Mouse (Mus musculus) adrenal gland, postnatal 36 days (tissue): ENCODE results near the gene Eea1. TPM values are rescaled to one million over a fixed set of nuclear protein-coding genes. Genes with fewer than 3 reads are reported as not detected.

Experiments
- DNase-seq, 2 experiments: peaks; one replicate each; pipeline ENCODE4 v3.0.0; 2021; ENCODE audit warnings: mixed read lengths in 1 of 2
- total RNA-seq, 2 experiments: library from RNA; stranded (reverse); gene quantifications; 2 replicates each; pipeline ENCODE4 v1.2.3; 2021

The Eea1 gene
- total RNA-seq, 2 experiments from 2014 or later, result 27.0 to 42.1 TPM

- no peak for DNase-seq
These were observed 9.0 kb downstream of the Eea1 start for GRCm38 (mm10) chr10:95949410-95949809.

DNA sequence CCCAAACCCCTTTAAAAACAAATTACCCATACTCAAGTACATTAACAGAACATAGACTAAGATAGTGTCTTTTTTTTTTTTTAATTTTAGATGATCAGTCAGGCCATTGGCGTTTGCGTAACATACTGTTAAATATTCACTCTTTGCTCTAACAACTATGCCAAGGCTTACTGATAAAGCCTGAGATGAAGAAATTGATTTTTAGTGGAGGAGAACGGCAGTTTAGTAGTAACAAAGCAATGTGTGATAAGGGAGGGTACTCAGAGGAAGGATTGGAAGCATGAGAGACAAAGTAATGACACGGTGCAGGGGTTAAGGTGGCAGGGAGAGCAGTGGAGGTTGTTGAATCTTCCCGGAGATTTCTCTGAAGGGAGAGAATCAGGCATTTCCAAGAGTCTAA, 9.7 kb downstream of the Eea1 start:
- DNase-seq, result no peak

- DNase-seq, result no peak
These were observed 10.3 kb downstream of the Eea1 start for GRCm38 (mm10) chr10:95950797-95951196.

DNA sequence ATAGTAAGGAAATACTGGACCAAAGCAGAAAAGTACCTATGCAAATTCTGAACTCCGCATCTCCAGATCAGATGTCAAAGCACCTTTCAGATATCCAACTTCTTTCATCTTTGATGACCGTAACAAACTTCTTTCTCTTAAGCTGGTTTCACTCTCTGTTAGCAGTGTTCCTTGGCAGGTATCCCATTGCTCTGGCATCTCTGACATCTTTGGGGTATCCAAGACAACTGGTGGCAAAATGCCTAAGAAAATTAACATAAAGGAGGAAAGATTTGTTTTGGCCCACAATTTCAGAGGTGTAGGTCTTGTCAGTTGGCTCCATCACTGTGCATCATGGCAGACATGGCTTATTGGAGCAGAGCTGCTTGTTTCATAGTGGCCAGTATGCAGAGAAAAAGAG, 10.9 kb downstream of the Eea1 start:
- DNase-seq, result no peak

DNA sequence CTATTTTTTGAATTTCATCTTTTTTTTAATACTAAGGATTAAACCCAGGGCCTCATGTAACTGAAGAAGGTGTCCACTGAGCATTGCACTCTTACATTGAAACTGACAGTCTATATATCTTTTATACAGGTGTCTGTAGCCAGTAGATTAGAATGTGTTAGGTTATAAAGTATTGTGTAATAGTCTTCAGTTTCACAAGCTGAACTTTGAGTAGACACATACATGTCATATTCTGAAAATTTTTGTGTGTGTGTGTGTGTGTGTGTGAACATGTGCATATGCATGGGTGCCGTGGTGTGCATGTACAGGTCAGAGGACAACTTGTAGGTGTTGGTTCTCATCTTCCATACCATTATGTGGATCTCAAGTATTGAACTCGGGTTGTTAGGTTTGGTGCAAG, 16.2 kb downstream of the Eea1 start:
- DNase-seq, result no peak

DNA sequence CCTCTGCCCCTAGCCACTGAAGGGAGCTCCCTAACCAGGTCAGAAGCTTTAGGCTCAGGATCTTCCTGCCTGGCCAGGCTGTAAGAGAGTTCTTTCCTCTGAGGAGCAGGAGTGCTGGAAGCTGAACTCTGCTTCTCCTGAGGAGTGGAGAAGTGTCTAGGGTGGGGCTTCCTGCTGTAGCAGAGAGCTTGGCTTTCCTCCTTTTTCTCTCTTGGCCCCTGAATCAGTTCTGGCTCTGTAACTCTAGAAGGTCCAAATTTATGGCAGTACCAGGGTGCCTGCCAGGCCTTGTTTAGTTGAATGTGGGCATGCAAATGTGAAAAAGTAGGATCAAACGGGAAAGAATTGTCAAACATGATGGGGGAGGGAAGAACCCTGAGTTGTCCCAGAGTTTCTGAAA, 17.1 kb downstream of the Eea1 start:
- DNase-seq, result no peak

GRCm38 (mm10) chr10:95964679-95965078, 24.2 kb downstream of the Eea1 start:
- no peak for DNase-seq

GRCm38 (mm10) chr10:95969694-95970093, 29.2 kb downstream of the Eea1 start:
- no peak for DNase-seq

GRCm38 (mm10) chr10:95970744-95971212, 30.3 kb downstream of the Eea1 start:
- no peak for DNase-seq

- no peak for DNase-seq
These were observed 30.9 kb downstream of the Eea1 start for GRCm38 (mm10) chr10:95971341-95971740.

- no peak for DNase-seq
These were observed 31.5 kb downstream of the Eea1 start for GRCm38 (mm10) chr10:95971942-95972341.

- DNase-seq, result no peak
These were observed 34.0 kb downstream of the Eea1 start for GRCm38 (mm10) chr10:95974462-95974861.

- no peak for DNase-seq
These were observed 36.3 kb downstream of the Eea1 start for GRCm38 (mm10) chr10:95976798-95977197.

DNA sequence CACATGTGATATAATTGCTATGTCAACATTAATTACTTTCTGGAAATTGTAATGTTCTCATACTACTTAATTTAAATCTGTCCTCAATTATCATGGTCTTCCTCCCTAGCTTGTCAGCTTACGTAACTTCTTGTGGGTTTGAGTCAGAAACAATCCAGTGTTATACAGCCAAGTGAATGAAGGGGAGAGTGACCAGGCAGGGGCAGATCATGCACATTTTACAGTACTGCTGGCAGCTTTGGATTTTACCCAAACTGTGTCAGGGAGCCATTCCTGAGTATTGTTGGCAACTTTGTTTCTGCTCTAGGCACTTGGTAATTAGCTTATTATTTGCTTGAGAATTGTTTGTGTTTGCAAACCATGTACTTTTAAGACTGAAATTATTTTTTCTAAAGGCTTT, 49.3 kb downstream of the Eea1 start:
- DNase-seq, result no peak

DNA sequence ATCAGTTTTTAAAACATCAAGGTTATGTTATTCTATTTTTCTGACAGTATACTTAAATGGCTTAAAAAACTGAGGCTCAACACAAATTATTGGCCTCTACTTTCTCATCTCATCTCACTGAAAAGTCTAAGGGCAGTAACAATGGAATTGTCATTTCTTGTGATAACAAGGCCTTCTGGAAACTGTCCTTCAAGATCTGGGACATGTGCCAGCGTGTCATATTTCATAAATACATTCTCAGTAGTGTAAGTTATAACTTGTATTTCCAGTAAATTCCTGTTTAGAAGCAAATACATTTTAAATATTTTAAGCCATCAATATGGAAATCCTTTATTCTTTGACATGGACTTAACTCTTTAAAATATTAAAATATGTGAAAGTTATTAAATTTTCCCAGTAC, 50.7 kb downstream of the Eea1 start:
- DNase-seq, result peak; percentile 42 to 45

DNA sequence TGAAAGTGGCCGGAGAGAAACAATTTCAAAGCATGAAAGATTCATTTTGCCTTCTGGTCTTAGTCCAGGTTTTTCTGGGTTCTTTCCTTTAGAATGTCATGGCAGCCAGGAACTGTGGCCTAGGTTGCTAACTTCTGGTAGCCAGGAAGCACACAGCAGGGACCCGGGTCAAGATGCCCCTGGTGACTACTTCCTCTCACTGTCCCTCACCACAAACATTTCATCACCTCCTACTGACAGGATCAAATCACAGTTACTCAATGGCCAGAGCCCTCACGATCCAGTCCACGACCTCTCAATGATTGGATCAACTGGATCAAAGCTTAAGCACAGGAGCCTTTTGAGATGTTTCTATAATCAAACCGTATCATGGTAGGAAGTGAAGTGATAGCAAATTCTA, 60.5 kb downstream of the Eea1 start:
- no peak for DNase-seq

GRCm38 (mm10) chr10:96015738-96016137, 75.3 kb downstream of the Eea1 start:
- peak in 1 of 2 experiments; percentile 2 for DNase-seq

DNA sequence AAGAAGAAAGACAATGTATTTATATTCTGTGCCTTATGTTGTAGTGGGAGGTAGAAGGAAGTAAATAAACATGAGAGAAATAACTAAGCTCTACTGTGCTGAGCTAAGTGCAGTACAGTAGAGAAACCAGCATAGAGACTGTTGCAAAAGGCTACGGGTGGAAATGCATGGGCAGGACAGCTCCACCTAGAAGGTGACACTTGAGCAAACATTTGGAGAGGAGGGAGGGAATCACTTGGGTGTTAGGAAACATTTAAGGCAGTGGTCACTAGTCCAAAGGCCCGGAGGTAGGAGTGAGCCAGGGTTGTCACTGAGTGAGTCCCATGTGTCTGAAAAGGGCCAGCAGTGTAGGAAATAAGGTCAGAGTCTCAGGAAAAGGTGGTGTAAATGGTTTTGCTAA, 77.0 kb downstream of the Eea1 start:
- peak in 1 of 2 experiments; percentile 1 for DNase-seq

DNA sequence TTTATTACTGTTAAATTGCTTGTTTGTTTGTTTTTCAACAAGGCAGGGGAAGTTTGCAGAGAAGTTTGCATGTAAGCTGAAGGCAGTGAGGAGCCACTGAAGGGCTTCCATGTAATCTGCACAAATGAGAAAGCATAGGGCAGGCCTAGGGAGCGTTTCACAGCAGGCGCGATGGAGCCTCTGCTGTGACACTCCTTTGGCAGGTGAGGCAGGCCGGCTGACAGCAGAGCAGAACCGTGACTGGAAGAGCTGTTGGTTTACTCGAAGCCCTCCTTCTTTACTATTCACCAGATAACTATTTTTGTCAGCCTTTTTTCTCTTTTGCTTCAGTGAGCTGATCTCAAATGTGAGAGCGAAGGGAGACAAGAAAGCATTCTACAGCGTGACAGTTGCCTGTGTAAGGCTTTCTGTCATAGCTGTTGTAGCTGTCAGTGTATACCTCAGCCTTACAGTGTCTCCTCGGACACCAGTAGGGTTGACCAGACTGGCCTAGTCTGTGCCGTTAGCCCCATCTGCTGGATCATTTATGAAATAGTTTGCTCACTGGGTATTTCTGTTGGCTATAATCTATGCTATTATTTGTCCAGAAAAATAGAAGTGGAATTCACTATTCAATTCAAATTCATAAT, 93.0 kb downstream of the Eea1 start:
- DNase-seq, result peak; percentile 22 to 46

DNA sequence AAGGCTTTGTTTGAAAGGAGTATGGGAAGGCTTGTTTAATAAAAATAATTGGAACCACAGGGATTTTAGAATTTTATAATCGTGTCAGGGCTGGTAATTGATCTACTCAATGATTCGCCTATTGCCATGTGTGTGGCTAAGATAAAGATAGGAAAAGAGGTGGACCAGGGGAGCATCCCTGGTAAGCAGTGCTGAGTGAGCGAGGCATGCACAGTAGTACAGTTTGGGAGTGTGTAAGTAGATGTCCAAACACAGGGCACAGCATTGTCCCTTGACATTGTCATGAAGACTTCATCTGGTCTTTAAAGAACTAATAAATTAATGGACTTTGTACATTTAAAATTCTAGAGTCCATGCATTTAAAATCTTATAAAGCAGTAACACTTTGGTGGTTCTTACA, 93.7 kb downstream of the Eea1 start:
- no peak for DNase-seq

DNA sequence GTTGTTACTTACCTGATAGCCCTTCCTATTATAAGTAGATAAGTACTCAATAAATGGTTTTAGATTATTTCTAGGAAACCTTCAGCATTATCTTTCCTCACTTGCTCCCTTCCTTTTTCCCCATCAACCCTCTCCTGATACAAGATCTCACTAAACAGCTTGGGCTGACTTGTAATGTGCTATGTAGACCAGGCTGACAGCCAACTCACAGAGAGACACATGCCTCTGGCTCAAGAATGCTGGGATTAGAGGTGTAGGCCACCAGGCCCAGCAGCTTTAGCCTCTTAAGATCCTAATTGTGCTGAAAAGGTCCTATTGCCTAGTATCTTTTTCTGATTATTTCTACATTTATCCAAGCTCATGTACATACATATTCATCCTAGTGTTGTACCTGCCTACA, 95.5 kb downstream of the Eea1 start:
- no peak for DNase-seq

DNA sequence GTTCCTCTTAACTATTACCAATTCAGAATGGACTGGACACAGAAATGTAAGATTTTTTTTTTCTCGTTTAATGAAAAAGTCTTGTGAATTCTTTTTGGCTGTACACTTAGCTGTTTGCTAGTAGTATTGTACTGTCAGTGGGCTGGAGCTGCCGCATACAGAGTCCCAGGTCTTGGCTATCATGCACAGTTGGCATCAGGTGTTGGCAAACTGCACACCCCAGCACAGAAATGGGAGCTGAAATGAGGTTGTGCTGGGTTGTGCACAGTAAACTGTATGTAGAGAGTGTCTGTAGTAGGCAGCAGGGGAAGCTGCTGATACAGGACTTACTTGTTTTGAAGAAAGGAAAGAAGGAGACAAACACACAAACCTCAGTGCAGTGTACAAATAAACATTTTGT, 103.8 kb downstream of the Eea1 start:
- no peak for DNase-seq

DNA sequence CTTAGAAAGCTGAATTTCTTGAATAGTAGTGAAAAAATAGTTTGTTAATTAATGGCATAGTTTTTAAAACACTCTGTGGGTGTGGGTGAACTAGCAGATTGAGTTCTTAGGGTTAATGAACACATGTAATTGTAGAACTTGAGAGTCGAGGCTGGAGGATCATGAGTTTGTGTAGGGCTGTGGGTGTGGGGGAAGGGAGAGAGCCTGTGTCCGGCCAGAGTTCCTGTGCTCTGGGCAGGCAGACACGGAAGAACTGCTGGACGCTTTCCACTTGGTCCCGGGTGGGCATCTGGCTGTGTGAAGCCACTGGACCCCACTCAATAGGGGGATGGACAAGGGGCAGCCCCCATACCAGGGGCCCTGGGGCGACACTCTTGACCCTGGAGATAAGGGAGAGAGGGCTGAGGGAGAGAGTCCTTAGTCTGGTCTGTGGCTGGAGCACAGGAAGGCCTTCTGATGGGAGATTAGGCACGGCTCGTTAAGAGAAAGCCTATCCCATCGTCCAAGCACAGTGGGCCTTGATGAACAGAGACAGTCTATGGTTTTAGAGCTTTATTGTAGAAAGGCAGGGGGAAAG, 107.6 kb downstream of the Eea1 start:
- no peak for DNase-seq

DNA sequence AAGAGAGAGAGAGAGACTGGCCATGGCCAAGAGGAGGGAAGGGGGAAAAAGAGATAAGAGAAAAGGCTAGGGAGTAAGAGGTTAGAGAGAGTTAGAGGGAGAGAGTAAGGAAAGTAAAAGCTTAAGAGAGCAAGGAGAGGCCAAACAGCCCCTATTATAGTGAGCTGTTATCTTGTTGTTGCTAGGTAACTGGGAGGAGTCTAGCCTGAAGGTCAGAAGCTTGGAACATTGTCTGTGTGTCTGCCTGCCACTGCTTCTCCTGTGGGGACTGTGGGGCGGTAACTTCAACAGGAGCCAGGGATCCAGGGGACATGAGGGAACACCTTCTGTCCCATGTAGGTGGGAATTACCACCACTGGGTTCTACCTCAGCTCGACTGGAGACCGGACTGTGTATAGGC, 108.1 kb downstream of the Eea1 start:
- peak; percentile 5 to 8 for DNase-seq
